Mouse (Mus musculus) MN1 (cell line): ENCODE measurements around the gene Slc19a2.
A peak's percentile ranks its signal among the peaks of the same experiment; 100 is the strongest.

Experiments used
- DNase-seq: peaks from one replicate; pipeline ENCODE4 v3.0.0-alpha.2; 2016; ENCODE audit warnings: low spot score

Slc19a2 gene

DNA sequence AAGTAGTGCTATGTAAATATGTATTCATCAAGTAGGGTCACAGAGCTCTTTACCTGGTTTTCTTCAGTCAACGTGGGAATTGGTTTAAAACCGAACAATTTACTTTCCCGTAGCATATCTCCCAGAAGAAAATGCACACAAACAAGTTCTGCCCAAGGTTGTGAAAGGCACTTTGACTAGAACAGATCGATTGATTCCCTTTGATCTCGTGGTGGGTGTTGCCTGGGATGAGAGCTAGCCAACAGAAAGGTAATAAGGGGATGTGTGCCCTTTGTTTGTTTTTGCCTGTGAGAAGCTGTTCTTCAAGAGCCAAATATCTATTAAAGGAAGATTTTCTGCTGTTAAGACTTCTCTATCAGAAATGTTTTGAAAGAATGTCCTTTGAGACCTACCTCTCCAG, 3.7 kb downstream of the Slc19a2 start:
- no peak for DNase-seq

DNA sequence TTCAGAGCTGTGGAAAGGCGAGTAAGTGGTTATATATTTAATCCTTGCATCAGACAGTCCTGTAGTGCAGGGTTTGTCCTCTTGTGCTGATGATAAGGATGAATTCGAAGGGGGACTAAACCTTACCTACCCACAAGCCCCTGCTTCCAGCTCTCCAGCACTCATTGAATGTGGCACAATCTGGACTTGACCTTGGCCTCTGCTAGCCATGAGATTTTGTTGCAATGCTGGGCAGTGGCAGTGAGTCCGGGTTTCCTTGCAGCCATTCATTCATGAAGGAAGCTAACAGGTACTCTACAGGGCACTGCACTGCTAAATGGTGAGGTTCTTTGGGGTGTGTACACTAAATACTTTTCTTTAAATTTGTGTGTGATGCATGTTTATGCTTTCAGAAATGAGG, 6.0 kb downstream of the Slc19a2 start:
- no peak for DNase-seq

GRCm38 (mm10) chr1:164260171-164261028, 11.6 kb downstream of the Slc19a2 start:
- DNase-seq, result no peak

GRCm38 (mm10) chr1:164261553-164261952, 12.7 kb downstream of the Slc19a2 start:
- DNase-seq, result peak; percentile 88

DNA sequence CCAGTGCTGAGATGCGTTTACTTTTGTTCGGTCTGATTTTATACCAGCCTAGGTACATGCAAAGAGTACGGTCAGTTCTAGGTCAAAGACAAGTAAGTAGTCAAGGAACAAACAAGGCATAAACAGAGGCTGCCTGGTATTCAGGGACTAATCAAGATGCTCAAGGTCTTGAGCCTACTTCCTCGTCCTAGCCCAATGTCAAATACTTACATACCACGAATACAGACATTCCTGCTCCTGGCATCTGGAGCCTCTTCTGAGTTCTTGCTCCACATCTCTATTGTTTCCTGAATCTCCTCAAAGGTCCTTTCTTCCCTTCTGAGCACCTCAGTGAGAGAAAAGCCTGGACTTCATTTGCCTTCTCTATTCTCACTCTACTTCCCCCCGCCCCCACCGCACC, 22.1 kb downstream of the Slc19a2 start:
- no peak for DNase-seq

- DNase-seq, result no peak
Observed at GRCm38 (mm10) chr1:164273659-164274058, 24.8 kb downstream of the Slc19a2 start.

DNA sequence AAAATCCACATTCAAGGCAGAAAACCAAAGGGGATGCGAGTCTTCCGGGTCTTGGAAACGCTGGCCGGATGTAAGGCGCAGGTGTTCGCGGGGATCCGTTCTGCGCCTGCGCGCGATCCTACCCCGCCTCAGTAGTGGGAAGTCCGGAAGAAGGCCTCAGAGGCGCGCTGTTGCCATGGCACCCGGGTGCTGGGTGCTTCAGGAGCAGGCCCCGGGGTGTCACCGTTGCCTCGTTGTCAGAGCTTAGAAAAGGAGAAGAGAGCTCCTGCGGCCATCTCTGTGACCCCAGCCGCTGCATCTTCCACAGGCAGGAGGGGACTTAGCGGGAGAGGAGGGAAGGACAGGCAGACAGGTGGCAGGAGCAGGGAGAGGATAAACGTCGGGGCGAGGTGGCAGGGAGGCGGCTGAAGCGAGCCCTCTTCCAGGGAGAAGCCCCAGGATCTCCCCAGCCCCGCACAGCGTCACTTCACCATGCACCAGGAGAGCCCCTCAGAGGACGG, 26.7 kb downstream of the Slc19a2 start, which contains the start of gene Ccdc181:
TSS of gene Ccdc181 (plus strand) at position 131 of the 500 bp plus-strand sequence.
- DNase-seq, result peak; percentile 99

GRCm38 (mm10) chr1:164276552-164276951, 27.7 kb downstream of the Slc19a2 start:
- peak; percentile 71 for DNase-seq

DNA sequence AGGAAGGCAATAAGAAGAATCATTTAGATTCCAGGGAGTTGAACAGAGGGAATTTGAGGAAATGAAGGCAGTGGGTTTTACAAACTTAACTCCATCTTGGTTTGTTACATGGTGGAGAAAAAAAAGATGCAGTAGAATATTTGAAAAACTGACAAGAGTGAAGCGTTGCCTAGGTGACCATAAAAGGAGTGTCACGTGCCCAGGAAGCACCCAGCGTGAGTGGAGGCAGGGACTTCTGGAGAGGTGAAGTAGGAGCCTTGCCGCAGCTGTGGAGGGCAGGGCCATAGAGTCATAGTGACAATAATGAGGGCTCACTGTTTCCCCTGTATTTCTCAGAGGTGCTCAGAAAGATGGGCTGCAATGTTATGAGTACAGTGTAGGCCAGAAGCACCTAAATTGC, 30.5 kb downstream of the Slc19a2 start:
- DNase-seq, result no peak

GRCm38 (mm10) chr1:164284007-164284406, 35.2 kb downstream of the Slc19a2 start:
- DNase-seq, result no peak

DNA sequence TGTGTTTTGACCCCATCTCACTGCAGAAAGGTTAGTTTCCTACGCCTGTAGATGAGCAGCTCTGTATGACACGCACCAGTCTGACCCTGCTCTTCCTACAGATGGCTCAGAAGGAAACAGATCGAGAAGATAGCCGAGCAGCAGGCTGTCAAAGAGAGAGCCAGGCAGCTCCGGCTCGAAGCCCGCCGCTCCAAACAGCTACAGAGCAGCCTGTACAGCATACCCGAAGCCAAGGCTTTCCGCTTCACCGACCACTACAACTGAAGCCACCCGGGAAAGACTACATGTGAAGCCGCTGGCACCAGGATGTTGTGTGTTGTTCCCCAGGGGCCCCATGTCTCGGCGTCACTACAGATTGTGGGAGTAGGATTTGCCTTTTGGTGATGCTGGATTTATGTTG, 38.6 kb downstream of the Slc19a2 start:
- DNase-seq, result peak; percentile 51

DNA sequence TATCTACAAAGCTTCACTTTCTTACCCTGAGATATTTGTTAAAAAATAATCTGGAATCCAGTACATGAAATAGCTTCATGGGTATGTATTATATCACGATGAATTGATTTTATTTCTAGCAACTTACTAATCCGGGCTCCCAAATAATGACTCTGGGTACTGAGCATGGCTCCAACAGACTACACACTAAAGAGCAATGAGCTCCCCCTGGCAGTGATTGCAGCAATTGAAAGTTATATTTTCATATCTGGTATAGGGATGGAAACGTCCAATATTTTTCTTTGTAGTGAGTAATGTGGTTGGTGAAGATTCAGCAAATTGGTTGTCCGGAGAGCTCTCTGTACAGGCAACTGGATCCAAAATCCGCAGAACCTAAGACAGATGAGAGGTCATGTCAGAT, 43.2 kb downstream of the Slc19a2 start:
- peak; percentile 26 for DNase-seq

- no peak for DNase-seq
Observed at GRCm38 (mm10) chr1:164294071-164294470, 45.2 kb downstream of the Slc19a2 start.

GRCm38 (mm10) chr1:164296473-164296872, 47.6 kb downstream of the Slc19a2 start:
- DNase-seq, result no peak

DNA sequence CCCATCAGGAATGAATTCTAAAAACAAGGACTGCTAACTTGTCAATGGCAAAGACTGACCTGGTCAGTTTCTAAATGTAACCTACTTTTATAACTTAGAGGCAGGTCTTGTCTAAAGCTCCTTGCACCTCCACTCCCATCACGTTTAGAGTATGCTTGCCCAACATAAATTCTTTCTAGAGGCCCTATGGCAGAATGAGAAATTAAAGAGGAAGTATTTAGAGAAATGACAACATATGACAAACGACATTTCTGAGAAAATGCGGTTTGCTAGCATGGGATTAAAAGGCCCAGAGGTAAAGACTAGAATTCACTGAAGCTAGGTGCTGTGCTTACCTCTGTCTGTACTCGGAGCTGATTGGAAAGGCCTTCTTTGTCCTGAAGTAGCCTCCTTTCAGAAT, 53.1 kb downstream of the Slc19a2 start:
- no peak for DNase-seq

DNA sequence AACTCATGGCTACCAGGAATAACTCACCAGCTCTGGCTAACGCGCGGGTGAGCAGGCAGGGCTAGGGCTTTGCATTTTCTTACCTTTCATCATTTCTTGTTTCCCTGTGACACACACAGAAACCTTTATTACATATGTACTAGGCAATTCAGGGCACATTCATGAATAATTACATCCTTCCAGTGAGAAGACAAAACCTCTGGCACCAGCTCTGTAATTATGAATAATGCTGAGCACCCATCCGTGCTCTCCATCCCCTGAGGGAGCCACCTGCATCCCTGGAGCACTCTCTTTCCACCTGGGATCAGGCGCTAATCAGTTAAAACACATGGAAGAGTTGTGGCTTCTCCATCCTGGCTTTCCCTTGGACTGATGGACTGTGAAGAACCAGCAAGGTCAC, 55.0 kb downstream of the Slc19a2 start, which contains the start of gene Nme7:
TSS of gene Nme7 (plus strand) at position 301 of the 400 bp plus-strand sequence.
- no peak for DNase-seq

DNA sequence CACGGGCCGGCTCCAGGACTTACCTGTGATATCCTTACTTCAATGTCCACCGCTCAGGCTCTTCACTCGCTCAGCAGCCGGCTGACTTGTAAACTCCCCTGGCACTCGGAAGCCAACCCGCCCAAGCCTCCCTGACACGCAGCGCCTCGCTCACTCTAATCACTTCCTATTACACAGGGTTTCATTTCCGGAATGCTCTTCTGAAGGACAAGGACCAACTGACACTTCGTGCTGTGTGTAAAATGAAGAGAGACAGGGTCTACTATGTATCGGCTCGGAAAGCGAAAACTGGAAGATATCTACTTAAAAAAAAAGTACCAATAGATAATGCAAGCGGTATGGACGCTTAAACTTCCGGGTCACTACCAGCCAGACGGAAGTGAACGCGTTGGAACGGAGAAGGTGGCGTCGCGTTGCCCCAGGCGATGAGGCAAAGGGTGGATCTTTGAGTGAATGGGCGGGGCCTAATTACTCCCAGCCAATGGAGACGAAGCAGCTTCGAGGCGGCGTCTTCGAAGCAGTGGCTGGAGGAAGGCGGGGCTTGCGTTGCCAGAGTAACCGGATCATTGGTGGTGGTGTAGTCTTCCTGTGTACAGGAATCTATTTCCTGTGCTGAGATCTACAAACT, 58.4 kb downstream of the Slc19a2 start, which contains the start of gene Blzf1:
TSS of gene Blzf1 (minus strand) at position 366 of the 628 bp plus-strand sequence.
- DNase-seq, result peak; percentile 98

- DNase-seq, result no peak
Observed at GRCm38 (mm10) chr1:164307922-164308321, 59.1 kb downstream of the Slc19a2 start.

- no peak for DNase-seq
Observed at GRCm38 (mm10) chr1:164314085-164314484, 65.2 kb downstream of the Slc19a2 start.
